Comparison of ENCODE assay signal across 30 mouse cellular contexts in genomic region chr11:9388520-9388919, GRCm38 (mm10).
"Had no signal": no experiment of that assay in that cellular context is flagged by ENCODE, and none has a peak within 500 bp of the region (broad histone marks: within the 10 kb centered on the region; RNA-seq: fewer than 3 reads in every experiment).

No protein-coding gene starts in this region.

- H3K4me3 ChIP-seq: gastrocnemius, adult 2 months; heart, adult 2 months; heart, embryonic 13.5 days; heart, embryonic 15.5 days; hindbrain, embryonic 10.5 days; hindbrain, embryonic 12.5 days; intestine, embryonic 15.5 days; kidney, embryonic 15.5 days; limb, embryonic 13.5 days; limb, embryonic 15.5 days; liver, embryonic 12.5 days had no signal

- ATAC-seq: hindbrain, embryonic 16.5 days; inflammation-experienced regulatory T-cells, adult 6 months; intestine, embryonic 15.5 days; intestine, postnatal 0 days; liver, embryonic 12.5 days had no signal

- H3K9ac ChIP-seq: heart, embryonic 13.5 days; heart, embryonic 15.5 days; hindbrain, embryonic 12.5 days; hindbrain, embryonic 14.5 days; intestine, embryonic 15.5 days; kidney, embryonic 15.5 days; limb, embryonic 13.5 days; limb, embryonic 15.5 days; liver, embryonic 12.5 days; liver, embryonic 14.5 days had no signal

- H3K9me3 ChIP-seq: heart, embryonic 13.5 days; heart, embryonic 15.5 days; hindbrain, embryonic 10.5 days; hindbrain, embryonic 12.5 days; intestine, embryonic 15.5 days; kidney, embryonic 15.5 days; limb, embryonic 13.5 days; limb, embryonic 15.5 days; liver, embryonic 12.5 days had no signal

- H3K4me2 ChIP-seq: heart, embryonic 11.5 days; heart, embryonic 13.5 days; heart, embryonic 15.5 days; hindbrain, embryonic 12.5 days; hindbrain, embryonic 14.5 days; intestine, embryonic 15.5 days; kidney, embryonic 15.5 days; limb, embryonic 13.5 days; limb, embryonic 15.5 days; liver, embryonic 12.5 days had no signal

- H3K27ac ChIP-seq: gastrocnemius, adult 2 months; heart, adult 2 months; heart, embryonic 13.5 days; heart, embryonic 15.5 days; hindbrain, embryonic 10.5 days; hindbrain, embryonic 12.5 days; hindbrain, embryonic 14.5 days; intestine, embryonic 15.5 days; kidney, embryonic 15.5 days; kidney, postnatal 0 days; limb, embryonic 13.5 days; limb, embryonic 15.5 days; liver, embryonic 12.5 days; liver, embryonic 14.5 days had no signal

- H3K4me1 ChIP-seq: heart, embryonic 13.5 days; heart, embryonic 15.5 days; hindbrain, embryonic 10.5 days; hindbrain, embryonic 12.5 days; intestine, embryonic 15.5 days; kidney, embryonic 15.5 days; limb, embryonic 13.5 days; limb, embryonic 15.5 days; liver, embryonic 12.5 days had no signal

- H3K36me3 ChIP-seq: heart, embryonic 13.5 days; heart, embryonic 15.5 days; hindbrain, embryonic 10.5 days; hindbrain, embryonic 12.5 days; intestine, embryonic 15.5 days; kidney, embryonic 15.5 days; limb, embryonic 13.5 days; limb, embryonic 15.5 days; liver, embryonic 12.5 days had no signal

- DNase-seq: gastrocnemius, adult 2 months; gastrocnemius, postnatal 10 days; gastrocnemius, postnatal 25 days; heart, adult 11 months; heart, adult 2 months; heart, postnatal 14 days; heart, postnatal 36 days; kidney, adult 18-20 months; kidney, adult 8-10 months; kidney, postnatal 14 days; kidney, postnatal 36 days; layer of hippocampus, adult 9-11 months; layer of hippocampus, postnatal 36 days; left cerebral cortex, postnatal 4 days had no signal

- H3K27me3 ChIP-seq: heart, embryonic 13.5 days; heart, embryonic 15.5 days; hindbrain, embryonic 12.5 days; intestine, embryonic 15.5 days; kidney, embryonic 15.5 days; limb, embryonic 13.5 days; limb, embryonic 15.5 days; liver, embryonic 12.5 days had no signal
